ENCODE assay signal across 16 mouse cellular contexts in genomic region chr11:86818928-86819327, GRCm38 (mm10). TPM values are rescaled to one million over a fixed set of nuclear protein-coding genes. Genes with fewer than 3 reads are reported as not detected.
A peak's percentile ranks its signal among the peaks of the same experiment; 100 is the strongest.
DNase-seq lines count a peak whose midpoint lies in the region; ATAC-seq and TF ChIP-seq lines count a peak whose summit lies in the region.
"Had no signal": no experiment of that assay in that cellular context is flagged by ENCODE, and none has a peak within 500 bp of the region (broad histone marks: within the 10 kb centered on the region; RNA-seq: fewer than 3 reads in every experiment).

No protein-coding gene starts in this region.

- no peak for TF ChIP-seq CTCF in brain, embryonic 14.5 days (IDR thresholded peaks at IDR 0.05; ENCODE audit: borderline replicate concordance, extremely low read depth, insufficient read depth, insufficient read length)
- no peak for TF ChIP-seq CTCF in forebrain, postnatal 0 days (IDR thresholded peaks at IDR 0.05; ENCODE audit: low read depth)

- H3K4me3 ChIP-seq in forebrain, postnatal 0 days (ENCODE audit: low read depth, low read length) = no peak overlapping the region
- H3K4me3 ChIP-seq in midbrain, embryonic 14.5 days (replicated peaks; ENCODE audit: low read depth, low read length) = no peak overlapping the region
- H3K4me3 ChIP-seq: limb, embryonic 15.5 days had no signal

- no peak overlapping the region for H3K4me2 ChIP-seq in forebrain, postnatal 0 days (ENCODE audit: low read depth)
- peak overlapping the region; percentile 18; the same call in 1 of the 2 replicates for H3K4me2 ChIP-seq in midbrain, embryonic 14.5 days (ENCODE audit: low read length)
- H3K4me2 ChIP-seq: limb, embryonic 15.5 days; lung, embryonic 14.5 days had no signal

- peak overlapping the region; percentile 36 for H3K27ac ChIP-seq in forebrain, postnatal 0 days (ENCODE audit: low read depth, low read length)
- peak overlapping the region; percentile 73 for H3K27ac ChIP-seq in midbrain, embryonic 14.5 days (replicated peaks; ENCODE audit: low read depth, low read length)
- H3K27ac ChIP-seq: limb, embryonic 15.5 days; macrophage had no signal

- peak; percentile 19 for DNase-seq in adipocyte (ENCODE audit: low spot score)
- DNase-seq in brain, embryonic 14.5 days (ENCODE audit: low read depth) = peak; percentile 23
- no peak for DNase-seq in forebrain, postnatal 0 days
- DNase-seq in midbrain, embryonic 14.5 days = no peak
- DNase-seq in gastrocnemius, postnatal 36 days = no peak
- DNase-seq in heart, postnatal 25 days (ENCODE audit: low spot score) = no peak
- DNase-seq in layer of hippocampus, adult 11-12 months (ENCODE audit: low spot score) = no peak
- DNase-seq: adrenal gland, postnatal 25 days; cerebellum, adult 9-11 months; embryo, embryonic 11 days; lung, embryonic 14.5 days; right cerebral cortex, postnatal 25 days; thymus, postnatal 36 days had no signal

- H3K27me3 ChIP-seq in forebrain, postnatal 0 days (ENCODE audit: insufficient read depth, low read length) = no peaks in the 10 kb centered on the region
- no peaks in the 10 kb centered on the region for H3K27me3 ChIP-seq in midbrain, embryonic 14.5 days (ENCODE audit: control insufficient read depth, insufficient read depth, low read length)
- H3K27me3 ChIP-seq: limb, embryonic 15.5 days had no signal

- no peaks in the 10 kb centered on the region for H3K36me3 ChIP-seq in forebrain, postnatal 0 days (ENCODE audit: insufficient read depth)
- H3K36me3 ChIP-seq in midbrain, embryonic 14.5 days (ENCODE audit: control insufficient read depth, insufficient read depth, low read length) = no peaks in the 10 kb centered on the region
- H3K36me3 ChIP-seq: limb, embryonic 15.5 days had no signal

- TF ChIP-seq POLR2A in brain, embryonic 14.5 days (IDR thresholded peaks at IDR 0.05; ENCODE audit: borderline replicate concordance, extremely low read depth, insufficient read depth, insufficient read length, poor library complexity, severe bottlenecking) = no peak

- no peaks in the 10 kb centered on the region for H3K9me3 ChIP-seq in forebrain, postnatal 0 days (ENCODE audit: low read length)
- no peaks in the 10 kb centered on the region for H3K9me3 ChIP-seq in midbrain, embryonic 14.5 days (ENCODE audit: control insufficient read depth, low read length)
- H3K9me3 ChIP-seq: limb, embryonic 15.5 days had no signal

- no peak for ATAC-seq in forebrain, postnatal 0 days
- no peak for ATAC-seq in midbrain, embryonic 14.5 days (ENCODE audit: low FRiP score, low TSS enrichment)
- ATAC-seq: intestine, postnatal 0 days had no signal

- no peak overlapping the region for H3K9ac ChIP-seq in forebrain, postnatal 0 days
- no peak overlapping the region for H3K9ac ChIP-seq in midbrain, embryonic 14.5 days (replicated peaks; ENCODE audit: low read length)
- H3K9ac ChIP-seq: limb, embryonic 15.5 days; lung, embryonic 14.5 days had no signal

- 68% methylated on average over 2 of the region's 2 CpGs for WGBS in forebrain, postnatal 0 days
- 81% methylated on average over 2 of the region's 2 CpGs for WGBS in midbrain, embryonic 14.5 days

- H3K4me1 ChIP-seq in forebrain, postnatal 0 days (ENCODE audit: insufficient read depth) = no peaks in the 10 kb centered on the region
- H3K4me1 ChIP-seq in midbrain, embryonic 14.5 days (ENCODE audit: control insufficient read depth, insufficient read depth, low read length) = peaks cover 11% of the 10 kb centered on the region
- H3K4me1 ChIP-seq: limb, embryonic 15.5 days had no signal

- intact Hi-C loops in gastrocnemius, postnatal 36 days (cut with DNase I) = no loop called here
- intact Hi-C loops in heart, postnatal 25 days (cut with DNase I) = no loop called here

RNA-seq across cellular contexts. Expression of gene Dhx40, which starts 11.4 kb away (rescaled TPM):
- 16.9 and 18.6 TPM in 2 replicates for polyA plus RNA-seq in brain, embryonic 14.5 days (2012; rRNA removed)
- 28.0 and 31.6 TPM in 2 replicates for total RNA-seq in forebrain, postnatal 0 days (2014; rRNA removed)
- 13.6 and 18.3 TPM in 2 replicates for polyA plus RNA-seq in forebrain, postnatal 0 days (2015; fragmentation: Nextera tagmentation; extraction: Ambion mirVana)
- polyA plus RNA-seq in midbrain, embryonic 14.5 days (2014; fragmentation: Nextera tagmentation; extraction: Ambion mirVana) = 18.9 and 31.6 TPM in 2 replicates
- 10 to 100 TPM; 11.2 to 12.7 TPM for total RNA-seq in gastrocnemius, postnatal 36 days (2021)
- total RNA-seq in heart, postnatal 25 days (2021) = 10 to 100 TPM; 17.8 to 18.0 TPM

Comparison
In these comparisons a context has a peak if more than half of its experiments do, and no peak if none do; other contexts are left out.
1. DNase-seq: peak in adipocyte (single experiment) and brain, embryonic 14.5 days (single experiment); none in forebrain, postnatal 0 days (single experiment), midbrain, embryonic 14.5 days (single experiment), gastrocnemius, postnatal 36 days (0 of 2), heart, postnatal 25 days (single experiment) and layer of hippocampus, adult 11-12 months (single experiment).